11 mouse cellular contexts compared by ENCODE assay signal in genomic region chr3:86635940-86636339, GRCm38 (mm10).
DNase-seq lines count a peak whose midpoint lies in the region; ATAC-seq lines count a peak whose summit lies in the region.
"Had no signal": no experiment of that assay in that cellular context is flagged by ENCODE, and none has a peak within 500 bp of the region (broad histone marks: within the 10 kb centered on the region; RNA-seq: fewer than 3 reads in every experiment).

No protein-coding gene starts in this region.

- no peak overlapping the region for H3K4me2 ChIP-seq in midbrain, embryonic 14.5 days (ENCODE audit: low read length)
- H3K4me2 ChIP-seq in midbrain, embryonic 15.5 days = no peak overlapping the region

- peak; percentile 13 for DNase-seq in gastrocnemius, adult 18-20 months (ENCODE audit: low spot score)
- no peak for DNase-seq in gastrocnemius, adult 8-10 months (ENCODE audit: low spot score in 2 of 2)
- DNase-seq in midbrain, embryonic 14.5 days = peak; percentile 15
- no peak for DNase-seq in heart, embryonic 10.5 days (ENCODE audit: low spot score)
- DNase-seq in skeletal muscle tissue, adult 2 months (ENCODE audit: low read depth, low spot score) = peak; percentile 8
- DNase-seq in left cerebral cortex, postnatal 4 days = no peak
- no peak for DNase-seq in spleen, adult 18-20 months
- DNase-seq: adrenal gland, postnatal 25 days; cerebellum, postnatal 14 days; kidney, adult 2 months had no signal

- 47% methylated on average over 1 of the region's 1 CpGs for WGBS in midbrain, embryonic 14.5 days
- 39% methylated on average over 1 of the region's 1 CpGs for WGBS in midbrain, embryonic 15.5 days
- WGBS in heart, embryonic 10.5 days = 37% methylated on average over 1 of the region's 1 CpGs

- intact Hi-C loops in left cerebral cortex, postnatal 4 days (cut with DNase I) = no loop called here

- 0 out of 2 replicates have a peak, but pooled peaks cover 3% of the 10 kb centered on the region for H3K4me1 ChIP-seq in midbrain, embryonic 14.5 days (ENCODE audit: control insufficient read depth, insufficient read depth, low read length)
- H3K4me1 ChIP-seq in midbrain, embryonic 15.5 days = no peaks in the 10 kb centered on the region
- peaks cover 6% of the 10 kb centered on the region; the same call in 1 of the 2 replicates for H3K4me1 ChIP-seq in heart, embryonic 10.5 days

- no peak overlapping the region for H3K4me3 ChIP-seq in midbrain, embryonic 14.5 days (replicated peaks; ENCODE audit: low read depth, low read length)
- H3K4me3 ChIP-seq in midbrain, embryonic 15.5 days = no peak overlapping the region
- H3K4me3 ChIP-seq in heart, embryonic 10.5 days = no peak overlapping the region

- H3K9me3 ChIP-seq in midbrain, embryonic 14.5 days (ENCODE audit: control insufficient read depth, low read length) = no peaks in the 10 kb centered on the region
- H3K9me3 ChIP-seq in midbrain, embryonic 15.5 days = no peaks in the 10 kb centered on the region
- H3K9me3 ChIP-seq in heart, embryonic 10.5 days = no peaks in the 10 kb centered on the region

- H3K27me3 ChIP-seq in midbrain, embryonic 14.5 days (ENCODE audit: control insufficient read depth, insufficient read depth, low read length) = no peaks in the 10 kb centered on the region
- H3K27me3 ChIP-seq in midbrain, embryonic 15.5 days (replicated peaks) = no peaks in the 10 kb centered on the region
- H3K27me3 ChIP-seq in heart, embryonic 10.5 days (ENCODE audit: insufficient read depth, poor library complexity, severe bottlenecking) = no peaks in the 10 kb centered on the region

- no peak overlapping the region for H3K9ac ChIP-seq in midbrain, embryonic 14.5 days (replicated peaks; ENCODE audit: low read length)
- H3K9ac ChIP-seq in midbrain, embryonic 15.5 days = no peak overlapping the region

- H3K27ac ChIP-seq in midbrain, embryonic 14.5 days (replicated peaks; ENCODE audit: low read depth, low read length) = no peak overlapping the region
- no peak overlapping the region for H3K27ac ChIP-seq in midbrain, embryonic 15.5 days
- peak overlapping the region; percentile 23; the same call in 1 of the 2 replicates for H3K27ac ChIP-seq in heart, embryonic 10.5 days

- ATAC-seq in midbrain, embryonic 14.5 days (ENCODE audit: low FRiP score, low TSS enrichment) = no peak
- ATAC-seq in midbrain, embryonic 15.5 days (replicated peaks) = no peak

- H3K36me3 ChIP-seq in midbrain, embryonic 14.5 days (ENCODE audit: control insufficient read depth, insufficient read depth, low read length) = no peaks in the 10 kb centered on the region
- no peaks in the 10 kb centered on the region for H3K36me3 ChIP-seq in midbrain, embryonic 15.5 days (replicated peaks)
- H3K36me3 ChIP-seq in heart, embryonic 10.5 days = no peaks in the 10 kb centered on the region

Comparison
In these comparisons a context has a peak if more than half of its experiments do, and no peak if none do; other contexts are left out.
1. DNase-seq: peak in gastrocnemius, adult 18-20 months (single experiment), midbrain, embryonic 14.5 days (single experiment) and skeletal muscle tissue, adult 2 months (single experiment); none in gastrocnemius, adult 8-10 months (0 of 2), heart, embryonic 10.5 days (single experiment), left cerebral cortex, postnatal 4 days (single experiment) and spleen, adult 18-20 months (0 of 2).